Mouse (Mus musculus): ENCODE data around the gene Atp11a.

Gene Atp11a

DNA sequence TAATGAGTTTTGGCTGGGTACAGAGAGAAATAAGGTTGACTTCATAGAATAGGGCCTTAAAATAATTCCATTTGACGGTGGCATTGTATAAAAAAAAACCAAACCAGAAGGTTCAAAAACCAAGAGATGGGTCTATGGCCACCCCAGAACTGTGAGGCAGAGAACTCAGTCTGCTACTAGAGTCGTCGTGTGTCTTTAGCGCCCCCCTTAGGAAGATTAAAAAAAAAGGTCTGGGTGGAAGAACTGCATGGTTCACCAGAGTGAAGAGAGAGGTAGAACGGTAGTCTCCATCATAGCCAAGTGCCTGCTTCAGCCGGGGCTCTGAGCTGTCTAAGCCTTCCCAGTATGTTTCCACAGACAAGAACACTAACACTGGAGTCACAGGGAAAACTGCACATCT, 54.4 kb downstream of the Atp11a start:
- no peak for DNase-seq (ENCODE audit: low read depth)

- no peak for DNase-seq (ENCODE audit: low read depth)
Observed at GRCm38 (mm10) chr8:12816412-12816811, 59.6 kb downstream of the Atp11a start.

DNA sequence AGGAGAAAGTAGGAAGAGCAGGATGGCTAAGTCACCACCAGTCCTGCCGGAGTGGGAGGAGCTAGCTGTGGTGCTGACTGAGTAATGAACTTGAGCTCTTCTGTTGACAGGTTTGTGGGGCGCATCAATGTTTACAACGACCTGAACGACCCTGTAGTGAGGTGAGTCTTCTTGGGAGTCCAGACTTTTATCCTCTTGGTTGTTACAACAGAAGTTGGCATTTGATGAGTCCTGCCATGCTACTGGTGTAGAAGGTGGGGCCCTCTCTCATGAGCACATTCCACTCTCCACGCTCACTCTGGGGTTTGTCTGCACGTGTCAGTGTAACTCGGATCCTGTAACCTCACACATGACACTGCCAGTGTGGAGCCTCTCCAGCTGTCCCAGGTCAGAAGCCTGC, 66.1 kb downstream of the Atp11a start:
- DNase-seq (ENCODE audit: low read depth): no peak

- no peak for DNase-seq (ENCODE audit: low read depth)
Observed at GRCm38 (mm10) chr8:12824562-12824961, 67.7 kb downstream of the Atp11a start.

- DNase-seq (ENCODE audit: low read depth): no peak
Observed at GRCm38 (mm10) chr8:12825236-12825635, 68.4 kb downstream of the Atp11a start.

DNA sequence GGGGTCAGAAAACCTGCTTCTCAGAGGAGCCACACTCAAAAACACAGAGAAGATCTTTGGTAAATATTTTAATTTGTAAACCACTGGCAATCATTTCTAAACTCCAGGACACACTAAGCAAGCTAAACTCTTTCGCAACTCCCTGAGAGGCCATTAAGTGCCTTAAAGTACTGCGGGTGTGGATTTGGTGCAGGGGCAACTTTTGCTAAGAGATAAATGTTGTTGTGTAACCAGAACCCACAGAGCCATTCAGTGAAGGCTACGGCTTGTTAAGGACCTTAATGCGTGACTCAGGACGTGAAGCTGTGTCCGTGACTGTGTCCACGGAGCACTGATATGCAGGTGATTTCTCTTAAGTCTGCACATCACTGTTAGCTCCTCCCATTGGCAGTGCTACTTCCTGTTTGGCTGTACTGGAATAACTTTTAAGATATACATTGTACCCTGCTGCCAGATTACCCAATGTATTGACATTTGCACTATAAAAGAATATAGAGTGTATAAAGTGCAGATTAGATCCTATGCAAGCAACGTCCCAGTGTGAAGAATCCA, 68.9 kb downstream of the Atp11a start:
- DNase-seq (ENCODE audit: low read depth): no peak

GRCm38 (mm10) chr8:12827124-12827523, 70.3 kb downstream of the Atp11a start:
- no peak for DNase-seq (ENCODE audit: low read depth)

GRCm38 (mm10) chr8:12828298-12828697, 71.5 kb downstream of the Atp11a start:
- DNase-seq (ENCODE audit: low read depth): no peak

GRCm38 (mm10) chr8:12829381-12829780, 72.6 kb downstream of the Atp11a start:
- no peak for DNase-seq (ENCODE audit: low read depth)

DNA sequence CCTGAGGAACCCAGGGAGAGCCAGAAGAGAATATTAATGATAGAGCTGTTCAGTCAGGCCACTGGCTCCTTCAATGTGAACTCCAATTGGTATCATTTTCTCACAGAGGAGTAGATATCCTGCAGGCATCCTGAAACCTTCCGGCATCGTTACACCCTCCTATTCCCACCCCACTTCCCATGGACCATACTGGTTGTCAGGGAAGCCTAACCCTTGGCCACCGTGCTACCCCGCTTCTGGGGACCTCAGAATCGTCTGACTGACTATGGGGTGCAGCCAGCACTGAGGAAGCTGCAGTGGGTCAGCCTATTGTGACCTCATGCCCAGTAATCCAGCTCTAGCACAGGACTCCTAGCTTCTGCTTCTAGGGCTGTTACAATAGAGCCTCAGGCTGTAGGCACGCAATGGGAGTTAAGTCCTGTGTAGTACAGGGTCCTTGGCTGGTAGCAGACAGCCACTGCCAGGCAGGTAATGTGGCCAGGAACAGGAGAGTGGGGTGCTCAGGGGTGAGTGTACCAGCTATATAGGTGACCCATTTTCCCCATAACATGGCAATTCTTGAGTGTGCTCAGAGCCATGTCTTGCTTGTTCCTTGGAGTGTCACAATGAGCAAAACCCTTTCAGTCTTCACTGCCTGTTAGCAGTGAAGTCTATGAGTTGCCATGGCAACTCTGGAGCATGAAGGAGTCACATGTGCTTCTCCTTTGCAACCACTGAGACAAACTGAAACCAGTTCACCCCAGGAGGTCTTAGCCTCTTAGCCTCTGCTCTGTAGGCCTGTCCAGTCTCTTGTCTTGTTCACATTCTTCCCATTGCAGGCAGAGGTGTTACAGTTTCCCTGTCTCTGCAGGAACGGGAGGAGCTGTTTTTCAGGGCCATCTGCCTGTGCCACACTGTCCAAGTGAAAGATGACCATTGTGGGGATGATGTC, 75.1 kb downstream of the Atp11a start:
- DNase-seq (ENCODE audit: low read depth): no peak

DNA sequence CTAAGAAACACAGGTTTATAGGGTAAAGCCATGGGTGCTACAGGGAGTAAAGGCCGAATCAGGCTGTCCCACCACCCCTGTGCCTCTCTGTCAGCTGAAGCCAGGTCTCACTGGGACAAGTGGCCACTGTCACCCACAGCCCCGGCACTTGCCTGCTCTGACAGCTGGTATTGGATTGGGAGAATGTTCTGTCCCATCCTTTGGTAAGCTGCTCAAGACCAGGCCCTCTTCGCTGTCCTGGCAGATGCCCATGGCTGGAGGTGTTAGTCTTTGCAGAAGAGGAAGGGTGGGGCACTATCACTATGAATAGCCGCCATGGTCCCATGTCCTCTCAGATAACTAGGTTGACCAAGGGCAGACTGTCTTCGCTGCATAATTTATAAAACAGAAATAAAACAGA, 76.8 kb downstream of the Atp11a start:
- DNase-seq (ENCODE audit: low read depth): no peak

DNA sequence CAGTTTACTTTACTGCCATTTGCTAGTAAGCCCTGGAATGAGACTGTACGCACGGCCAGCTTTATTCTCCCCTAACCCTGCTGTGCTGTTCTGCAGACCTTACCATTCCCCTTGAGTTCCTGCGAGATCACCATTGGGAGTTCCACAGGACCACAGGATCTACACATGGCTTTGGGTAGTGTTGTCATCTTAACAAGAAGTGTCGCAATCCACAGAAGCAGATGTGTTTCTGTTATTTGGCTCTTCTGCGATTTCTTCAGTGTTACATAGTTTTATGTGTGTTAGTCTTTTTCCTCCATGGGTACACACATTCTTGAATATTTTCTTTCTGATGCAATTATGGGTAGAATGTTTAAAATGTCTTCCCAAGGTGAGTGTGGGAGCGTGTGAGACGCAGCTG, 84.0 kb downstream of the Atp11a start:
- DNase-seq (ENCODE audit: low read depth): no peak

- no peak for DNase-seq (ENCODE audit: low read depth)
Observed at GRCm38 (mm10) chr8:12842342-12842995, 85.7 kb downstream of the Atp11a start.

GRCm38 (mm10) chr8:12844347-12844950, 87.6 kb downstream of the Atp11a start:
- no peak for DNase-seq (ENCODE audit: low read depth)

- no peak for DNase-seq (ENCODE audit: low read depth)
Observed at GRCm38 (mm10) chr8:12846447-12846846, 89.6 kb downstream of the Atp11a start.

GRCm38 (mm10) chr8:12851241-12851640, 94.4 kb downstream of the Atp11a start:
- DNase-seq (ENCODE audit: low read depth): no peak

DNA sequence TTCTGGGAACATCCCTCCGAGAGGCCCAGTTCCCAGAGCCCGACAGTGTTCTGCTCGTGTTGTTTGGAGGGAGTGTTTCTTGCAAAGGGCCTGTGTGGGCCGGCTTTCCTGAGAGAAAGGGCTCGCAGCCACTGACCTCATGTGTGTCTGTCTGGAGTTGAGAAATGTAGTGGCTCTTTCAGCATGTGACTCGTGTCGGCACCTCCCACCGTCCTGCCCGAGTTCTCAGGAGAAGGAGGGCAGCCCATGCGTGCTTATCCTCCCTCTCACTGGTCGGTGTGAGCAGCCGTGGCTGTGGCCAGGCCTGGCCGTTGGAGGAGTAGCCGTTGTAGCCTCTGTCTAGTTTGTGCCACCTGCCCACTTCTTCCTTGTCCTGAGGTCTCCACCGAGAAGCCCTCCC, 99.2 kb downstream of the Atp11a start:
- DNase-seq (ENCODE audit: low read depth): no peak

DNA sequence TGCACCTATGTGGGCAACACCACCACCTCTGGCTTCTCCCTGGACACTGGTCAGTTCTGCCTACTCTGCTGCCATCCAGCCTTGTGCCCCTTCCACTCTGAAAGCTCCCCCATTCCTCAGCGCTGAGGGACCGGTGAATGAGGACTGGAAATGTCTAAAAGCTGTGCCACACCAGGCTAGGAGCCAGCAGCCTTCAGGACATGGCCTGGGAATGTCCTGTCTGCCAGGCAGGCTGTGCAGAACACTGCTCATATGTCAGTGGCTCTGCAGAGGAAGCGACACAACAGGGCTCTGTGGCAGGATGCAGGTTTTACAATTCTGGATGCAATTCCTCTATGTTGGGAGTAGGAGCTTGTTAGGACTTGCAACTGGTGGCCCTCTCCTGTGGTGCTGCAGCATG, 106.2 kb downstream of the Atp11a start:
- no peak for DNase-seq (ENCODE audit: low read depth)

DNA sequence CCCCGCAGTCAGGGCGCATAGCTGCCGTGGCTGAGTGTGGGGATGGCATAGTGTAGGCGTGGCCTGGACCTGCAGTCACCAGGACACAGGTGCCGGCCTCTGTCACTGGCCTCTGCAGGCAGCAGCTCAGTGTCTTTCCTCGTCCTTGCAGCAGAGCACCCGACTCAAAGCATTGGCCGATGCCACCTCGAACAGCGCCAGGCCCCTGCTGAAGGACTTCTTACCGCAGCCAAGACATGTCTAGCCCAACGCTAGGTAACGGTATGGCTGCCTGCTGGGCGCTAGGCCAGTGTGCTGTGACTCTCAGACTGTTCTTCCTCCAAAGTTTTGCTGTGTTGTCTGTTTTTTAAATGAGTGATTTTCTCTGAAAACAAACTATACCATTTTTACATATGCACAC, 106.8 kb downstream of the Atp11a start:
- no peak for DNase-seq (ENCODE audit: low read depth)

DNA sequence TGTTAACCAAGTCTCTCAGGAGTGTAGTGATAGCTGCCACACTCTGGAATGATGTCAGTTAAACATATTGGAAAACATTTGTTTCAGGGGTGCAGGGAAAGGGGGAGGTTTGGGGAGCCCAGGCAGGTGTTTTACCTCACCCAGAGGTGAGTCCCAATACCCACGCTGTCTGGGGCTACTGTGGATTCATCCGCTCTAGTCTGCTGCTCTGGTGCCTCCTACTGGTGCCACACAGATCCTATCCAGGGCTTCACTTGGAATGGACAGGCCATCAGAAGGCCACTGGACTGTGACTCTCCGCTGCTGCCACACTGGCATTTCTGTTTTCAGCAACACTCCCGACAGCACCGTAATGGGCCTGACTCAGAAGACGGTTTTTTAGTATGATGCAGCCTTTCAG, 109.0 kb downstream of the Atp11a start:
- DNase-seq (ENCODE audit: low read depth): no peak

GRCm38 (mm10) chr8:12869661-12870060, 112.8 kb downstream of the Atp11a start:
- DNase-seq (ENCODE audit: low read depth): no peak

- DNase-seq (ENCODE audit: low read depth): no peak
Observed at GRCm38 (mm10) chr8:12870656-12871055, 113.8 kb downstream of the Atp11a start.

DNA sequence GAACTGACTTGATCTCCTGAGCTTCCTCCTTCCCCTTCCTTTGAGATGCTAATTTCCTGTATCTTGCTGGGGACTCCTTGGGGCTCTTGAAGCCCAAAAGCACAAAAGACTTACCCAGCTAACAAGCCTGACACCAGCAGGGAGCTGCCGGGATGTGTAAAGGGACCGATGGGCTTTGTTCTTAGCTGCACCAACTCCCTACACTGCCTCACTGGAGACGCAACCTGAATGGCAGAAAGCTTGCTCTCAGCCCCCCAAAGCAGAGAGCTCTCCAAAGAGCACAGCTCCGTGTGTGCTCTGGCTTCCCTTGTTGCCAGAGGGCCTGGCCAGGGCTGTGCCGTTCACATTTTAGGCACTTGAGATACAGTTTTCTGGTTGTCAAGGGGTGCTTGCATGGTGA, 114.6 kb downstream of the Atp11a start:
- DNase-seq (ENCODE audit: low read depth): no peak
